Mouse (Mus musculus) CD4-positive, CD25-positive, alpha-beta regulatory T cell, adult 4 months (primary cell): Measurements from ENCODE around the gene Gpank1. TPM values are rescaled to one million over a fixed set of nuclear protein-coding genes. Genes with fewer than 3 reads are reported as not detected.

Experiments
- ATAC-seq: one replicate; pipeline ENCODE4 v1.8.0; 2017
- polyA plus RNA-seq, 2 experiments: library from polyadenylated mRNA; unstranded; fragments of 100-300 nt; shearing (Covaris generic); gene quantifications; one replicate each; pipeline ENCODE4 v1.2.1; 2017

Gpank1 gene
- polyA plus RNA-seq, 2 experiments from 2014 or later = 80.4 to 86.0 TPM

DNA sequence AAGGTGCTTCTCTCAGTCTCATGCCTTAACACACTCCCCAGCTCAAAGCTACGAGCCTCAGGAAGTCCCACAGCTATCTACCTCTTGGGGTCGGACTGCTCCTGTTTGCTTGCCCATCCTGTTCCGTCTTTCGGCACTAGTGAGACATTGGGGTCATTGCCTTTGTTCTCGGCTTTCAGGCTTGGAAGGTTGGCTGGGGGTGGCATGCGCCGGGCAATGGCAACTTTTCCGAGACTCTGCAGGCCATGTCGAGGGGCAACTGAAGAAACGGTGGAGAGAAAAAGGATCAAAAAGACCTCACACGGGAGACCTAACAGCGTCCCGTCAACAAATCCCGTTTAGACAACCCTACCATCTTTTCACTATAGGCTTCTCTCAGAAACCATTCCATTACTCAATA is 40.9 kb downstream of the Gpank1 start:
- ATAC-seq = no peak

DNA sequence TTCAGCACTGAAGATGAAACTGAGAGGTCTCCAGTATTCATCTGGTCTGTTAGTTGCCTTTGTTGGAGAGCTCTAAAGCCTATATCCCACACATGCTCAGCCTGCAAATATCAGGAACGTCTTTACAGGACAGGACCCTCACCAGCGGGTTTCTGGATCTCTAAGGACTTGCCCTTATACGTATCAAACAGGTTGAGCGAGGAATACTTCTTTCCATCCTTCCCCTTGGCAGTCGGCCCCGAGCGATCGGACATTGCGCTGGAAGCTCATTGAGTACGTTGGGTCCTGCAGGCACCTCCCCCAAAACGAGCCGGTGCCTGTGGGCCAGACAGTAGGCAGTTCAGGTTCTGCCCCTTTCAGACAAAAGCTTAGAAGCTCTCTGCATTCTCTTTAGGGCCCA is 41.5 kb downstream of the Gpank1 start:
- no peak for ATAC-seq

DNA sequence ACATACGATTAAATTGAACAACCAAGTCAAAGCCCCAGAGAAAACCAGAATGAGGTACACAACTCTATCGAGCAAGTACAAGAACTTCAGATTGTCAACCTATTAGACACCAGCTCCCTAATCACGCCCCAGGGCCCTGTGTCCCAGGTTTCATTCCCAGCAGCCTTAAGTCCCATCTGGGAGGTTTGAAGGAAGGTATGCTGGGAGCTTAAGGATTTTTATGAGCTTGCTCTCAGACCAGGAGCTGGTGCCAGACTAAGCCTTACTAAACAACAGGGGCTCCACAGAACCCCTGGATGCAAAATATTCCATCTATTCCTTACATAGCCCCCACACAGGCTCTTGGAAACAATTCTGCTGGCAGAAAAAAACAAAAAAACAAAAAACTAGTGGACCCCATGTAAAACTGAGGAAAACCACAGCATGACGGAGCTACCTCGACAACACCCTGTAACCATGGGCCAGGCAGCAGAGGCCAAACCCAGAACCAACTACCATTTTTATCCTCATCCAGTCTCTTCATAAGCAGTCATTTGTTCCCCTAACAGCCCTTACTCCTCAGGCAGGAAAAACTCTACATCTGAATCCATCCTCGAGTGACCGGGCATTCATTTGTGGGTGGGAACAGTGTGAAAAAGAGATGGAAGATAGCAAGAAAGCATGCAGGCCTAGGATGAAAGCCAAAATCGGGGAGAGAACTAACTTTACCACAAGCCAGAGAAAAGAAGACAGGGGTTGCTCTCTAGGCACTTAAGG is 42.2 kb downstream of the Gpank1 start:
- no peak for ATAC-seq

DNA sequence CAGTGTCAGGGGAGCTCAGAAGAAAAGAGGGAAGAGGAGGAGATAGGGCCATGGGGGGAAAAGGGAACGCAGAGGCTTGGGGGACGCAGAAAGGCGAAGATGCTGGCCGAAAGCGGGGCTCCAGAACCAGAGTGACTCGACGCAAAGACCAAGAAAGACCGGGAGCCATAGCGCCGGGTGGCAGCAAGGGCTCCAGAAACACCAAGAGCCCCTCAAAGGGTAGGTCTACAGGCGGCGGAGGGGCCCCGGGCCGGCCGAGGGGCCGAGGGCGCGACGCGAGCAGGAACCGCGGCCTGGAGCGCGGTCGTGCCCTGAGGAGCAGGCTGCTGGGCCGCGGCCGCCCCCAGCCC is 42.9 kb downstream of the Gpank1 start:
- ATAC-seq = no peak

DNA sequence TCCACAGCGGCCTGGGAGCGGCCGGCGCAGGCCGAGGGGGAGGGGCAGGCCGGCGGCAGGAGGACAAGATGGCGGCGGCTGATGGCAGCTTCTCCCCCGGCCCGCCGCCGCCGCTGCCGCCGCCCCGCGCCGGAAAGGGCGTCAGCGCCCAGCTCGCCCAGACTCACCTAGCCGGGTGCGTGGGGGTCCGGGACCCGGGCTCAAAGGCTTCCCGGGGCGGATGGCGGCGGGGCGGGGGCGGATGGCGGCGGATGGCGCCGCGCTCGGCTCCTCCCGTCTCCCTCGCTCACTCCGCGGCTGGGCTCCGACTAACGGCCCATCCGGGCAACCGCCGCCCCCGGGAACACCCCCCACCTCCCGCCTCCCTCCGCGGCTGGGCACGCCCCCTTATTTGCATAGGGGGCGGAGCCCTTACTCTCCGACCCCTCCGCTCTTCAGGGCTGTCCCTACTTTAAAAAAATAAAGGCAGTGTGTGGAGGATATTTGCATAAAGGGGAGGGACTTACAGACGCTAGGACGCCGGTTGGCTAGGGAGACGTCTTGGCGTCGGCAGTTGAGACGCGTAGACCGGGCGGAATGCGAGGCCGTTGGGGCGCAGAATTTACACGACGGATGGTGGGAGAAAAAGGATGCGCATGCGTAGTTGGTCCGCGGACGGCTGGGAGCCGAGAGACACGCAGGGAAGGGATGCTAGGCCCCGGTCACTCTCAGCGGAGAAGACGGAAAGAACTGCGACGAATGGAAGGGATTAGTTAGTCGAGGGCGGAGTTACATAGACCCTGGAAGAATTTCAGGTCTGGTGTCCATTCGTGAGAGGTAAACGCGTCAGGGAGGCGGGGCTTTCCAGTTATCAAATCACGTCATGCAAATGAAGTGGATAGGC is 43.6 kb downstream of the Gpank1 start, which contains the start of gene Prrc2a:
TSS of gene Prrc2a (minus strand) at position 330 of the 883 bp plus-strand sequence.
- ATAC-seq = peak; percentile 90

DNA sequence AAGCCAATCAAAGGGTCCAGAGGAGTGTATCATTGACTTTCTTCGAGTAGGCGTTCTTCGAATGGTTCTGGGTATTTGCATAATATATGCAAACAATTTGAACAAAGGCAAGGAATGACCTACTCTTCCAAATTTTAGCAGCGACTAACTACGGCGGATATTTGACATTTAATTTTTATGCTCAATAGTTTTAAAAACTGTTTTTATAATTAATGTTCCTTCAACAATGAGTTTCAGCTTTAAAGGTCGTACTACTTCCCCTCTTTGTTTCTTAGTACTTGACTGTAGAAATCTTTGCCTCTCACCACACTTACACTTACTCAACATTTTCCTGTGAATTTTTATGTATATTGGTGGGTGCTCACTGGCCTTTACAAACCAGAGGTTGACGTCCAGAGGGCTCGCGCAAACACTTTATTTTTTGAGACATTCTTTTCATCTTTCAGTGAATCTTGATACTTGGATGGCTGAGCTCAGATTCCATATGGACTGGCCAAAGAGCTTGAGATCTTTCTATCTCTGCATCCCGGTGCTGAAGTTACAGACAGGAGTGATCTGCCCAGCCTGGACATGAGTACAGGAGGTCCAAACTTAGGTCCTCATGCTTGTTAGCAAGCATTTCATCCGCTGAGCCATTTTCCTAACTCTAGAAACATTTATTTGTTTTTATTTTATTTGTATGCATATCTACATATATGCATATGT is 44.3 kb downstream of the Gpank1 start:
- peak; percentile 1 for ATAC-seq

DNA sequence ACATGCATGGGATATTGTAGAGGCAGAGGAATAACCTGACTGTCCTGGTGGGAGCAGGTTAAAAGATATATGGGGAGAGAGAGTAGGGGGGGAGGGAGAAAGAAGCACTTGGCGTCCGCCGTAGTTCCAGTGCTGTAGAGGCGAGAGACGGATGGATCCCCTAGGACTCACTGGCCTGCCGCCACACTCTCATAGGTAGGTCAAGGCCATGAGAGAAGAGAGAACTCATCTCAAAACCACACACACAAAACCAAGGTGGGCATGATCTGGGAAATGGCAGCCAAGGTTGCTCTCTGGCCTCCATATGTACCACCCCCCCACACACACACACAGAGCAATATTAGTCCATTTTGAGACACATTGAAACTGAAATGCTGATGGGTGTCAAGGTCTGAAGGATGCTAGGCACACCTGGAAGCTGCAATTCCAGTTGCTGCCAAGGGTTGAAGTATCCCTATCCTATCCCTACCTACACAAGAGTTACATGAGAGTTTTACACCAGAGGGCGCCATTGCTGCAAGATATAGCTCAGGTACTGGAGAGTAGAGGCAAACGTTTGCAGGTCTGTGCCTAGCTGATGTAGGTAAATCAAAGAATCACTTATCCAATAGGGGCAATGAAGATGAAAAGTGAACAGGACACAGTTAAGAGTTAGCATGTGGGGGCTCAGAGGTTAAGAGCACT is 45.2 kb downstream of the Gpank1 start:
- ATAC-seq = no peak

DNA sequence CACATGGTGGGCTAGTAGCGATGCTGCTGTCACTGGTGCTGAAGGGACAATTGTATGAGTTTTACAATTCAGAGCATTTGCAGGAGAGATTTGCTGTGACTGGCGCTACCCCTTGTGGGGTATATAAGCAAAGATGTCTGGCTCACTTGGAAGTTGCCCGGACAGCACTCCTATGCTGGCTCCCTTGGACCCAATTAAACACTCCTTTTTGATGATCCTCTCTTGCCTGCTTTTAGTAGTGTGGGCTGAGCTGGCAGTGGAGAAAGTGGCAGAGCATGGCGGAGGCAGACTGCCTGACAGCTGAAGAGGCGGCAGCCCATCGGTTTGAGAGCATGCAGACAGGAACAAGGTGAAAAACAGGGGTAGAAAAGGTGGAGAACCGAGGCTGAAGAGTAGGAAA is 46.5 kb downstream of the Gpank1 start:
- no peak for ATAC-seq

DNA sequence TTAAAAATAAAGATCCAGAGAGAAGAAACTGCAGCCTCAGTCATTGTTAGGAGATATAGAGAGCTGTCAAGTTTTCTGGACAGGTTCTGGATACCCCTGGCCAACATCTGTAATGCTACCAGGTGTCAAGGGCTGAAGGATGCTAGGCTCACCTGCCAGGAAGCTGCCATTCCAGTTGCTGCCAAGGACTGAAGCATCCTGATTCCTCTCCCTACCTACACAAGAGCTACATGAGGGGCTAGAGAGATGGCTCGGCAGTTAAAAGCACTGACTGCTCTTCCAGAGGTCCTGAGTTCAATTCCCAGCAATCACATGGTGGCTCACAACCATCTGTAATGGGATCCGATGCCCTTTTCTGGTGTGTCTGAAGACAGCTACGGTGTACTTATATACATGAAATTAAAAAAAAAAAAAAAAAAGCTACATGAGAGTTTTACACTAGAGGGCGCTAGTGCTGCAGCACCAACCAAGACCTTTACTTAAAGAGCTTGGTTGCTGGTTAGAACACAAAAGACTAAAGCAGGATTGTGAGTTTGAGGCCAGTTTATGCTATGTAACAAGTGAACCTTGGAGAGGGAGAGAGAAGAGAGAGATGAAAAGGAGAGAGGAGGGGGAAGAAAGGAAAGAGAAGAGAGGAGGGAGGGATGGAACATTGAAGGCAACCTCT is 47.4 kb downstream of the Gpank1 start:
- no peak for ATAC-seq

DNA sequence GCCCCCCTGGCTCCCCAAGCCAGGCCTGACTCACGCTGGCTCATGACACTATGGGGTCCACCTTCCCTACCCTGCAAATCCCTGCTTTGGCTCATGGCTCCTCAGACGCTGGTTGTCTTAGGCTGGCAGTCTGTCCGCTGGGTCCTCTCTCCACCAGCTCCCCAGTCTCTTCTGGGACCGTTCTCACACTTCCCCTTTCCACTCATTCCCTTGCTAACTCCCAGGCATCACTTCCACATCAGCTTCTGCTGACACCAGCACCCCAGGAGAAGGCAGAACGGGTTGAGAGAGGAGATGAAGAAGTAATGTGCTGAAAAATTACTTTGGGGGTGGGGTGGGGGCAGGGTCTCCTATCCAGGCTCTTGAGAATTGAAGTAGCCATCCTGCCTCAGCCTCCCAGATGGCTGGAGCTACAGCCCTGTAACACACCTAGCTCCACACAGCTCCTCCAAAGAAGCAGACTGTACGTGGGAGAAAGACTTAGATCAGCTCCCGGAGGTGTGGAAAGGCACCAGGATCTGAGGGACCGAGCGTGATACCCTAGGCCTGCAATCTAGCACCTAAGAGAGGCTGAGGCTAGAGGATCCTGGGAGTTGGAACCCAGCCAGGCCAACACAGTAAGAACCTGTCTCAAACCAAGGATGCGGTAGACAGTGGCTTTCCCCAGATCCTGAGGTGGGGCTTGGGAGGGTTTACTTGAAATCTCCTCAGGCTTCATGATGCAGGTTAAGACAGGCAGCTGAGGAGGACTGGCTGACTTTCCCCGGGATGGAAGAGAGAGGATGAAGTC is 51.4 kb downstream of the Gpank1 start:
- ATAC-seq = peak; percentile 48

DNA sequence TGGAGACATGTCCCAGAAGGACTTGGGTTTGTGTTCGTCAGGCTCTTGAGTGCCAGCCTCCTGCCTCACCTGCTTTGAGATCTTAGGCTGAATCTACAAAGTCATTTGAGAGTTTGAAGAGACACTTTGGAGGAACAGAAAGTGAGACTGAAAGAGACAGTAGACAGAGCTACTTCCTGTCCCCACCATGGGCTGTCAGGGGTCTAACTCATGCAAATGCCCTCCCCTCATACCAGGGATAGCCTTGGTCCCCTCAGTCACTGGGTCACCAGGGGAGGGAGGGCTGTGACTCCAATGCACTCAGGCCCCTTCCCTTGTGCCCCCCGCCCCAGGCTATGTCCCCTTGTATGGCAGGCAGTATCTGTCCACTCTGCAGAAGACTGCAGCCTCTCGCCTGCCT is 52.1 kb downstream of the Gpank1 start:
- ATAC-seq = peak; percentile 75

Other genes starting within 250 kb of the Gpank1 start
- not detected for gene Zbtb12, start 242.0 kb upstream of the Gpank1 start, polyA plus RNA-seq
- gene Gm20547, start 239.4 kb upstream of the Gpank1 start, polyA plus RNA-seq = not detected
- gene C2, start 223.2 kb upstream of the Gpank1 start, polyA plus RNA-seq = 1 to 10 TPM; 1.1 to 2.5 TPM
- 10 to 100 TPM; 21.8 to 30.5 TPM for gene Ehmt2, start 223.0 kb upstream of the Gpank1 start, polyA plus RNA-seq
- gene Slc44a4, start 207.0 kb upstream of the Gpank1 start, polyA plus RNA-seq = not detected
- 10 to 100 TPM; 32.5 to 40.6 TPM for gene Neu1, start 190.2 kb upstream of the Gpank1 start, polyA plus RNA-seq
- 1 to 10 TPM in 1 of 2 experiments, under 1 TPM in 1; 0.84 to 3.7 TPM for gene Hspa1b, start 162.2 kb upstream of the Gpank1 start, polyA plus RNA-seq
- gene Gm20481, start 151.5 kb upstream of the Gpank1 start, polyA plus RNA-seq = 1 to 10 TPM in 1 of 2 experiments, not detected in 1; 3.1 TPM
- 1 to 10 TPM in 1 of 2 experiments, not detected in 1; 1.1 TPM for gene Hspa1a, start 149.3 kb upstream of the Gpank1 start, polyA plus RNA-seq
- gene Hspa1l, start 148.8 kb upstream of the Gpank1 start, polyA plus RNA-seq = 1 to 10 TPM in 1 of 2 experiments, under 1 TPM in 1; 0.17 to 1.3 TPM
- gene Lsm2, start 139.6 kb upstream of the Gpank1 start, polyA plus RNA-seq = 10 to 100 TPM; 51.4 to 54.8 TPM
- 10 to 100 TPM; 28.4 to 31.6 TPM for gene Vars, start 120.5 kb upstream of the Gpank1 start, polyA plus RNA-seq
- under 1 TPM; 0.12 to 0.14 TPM for gene Vwa7, start 104.9 kb upstream of the Gpank1 start, polyA plus RNA-seq
- 1 to 10 TPM; 2.7 to 2.8 TPM for gene Sapcd1, start 93.4 kb upstream of the Gpank1 start, polyA plus RNA-seq
- gene Msh5, start 74.7 kb upstream of the Gpank1 start, polyA plus RNA-seq = 1 to 10 TPM; 1.8 to 2.5 TPM
- gene Clic1, start 71.5 kb upstream of the Gpank1 start, polyA plus RNA-seq = 100 to 1,000 TPM; 490 to 619 TPM
- 1 to 10 TPM; 1.1 to 6.3 TPM for gene Ddah2, start 62.4 kb upstream of the Gpank1 start, polyA plus RNA-seq
- not detected for gene Ly6g6c, start 56.1 kb upstream of the Gpank1 start, polyA plus RNA-seq
- gene Mpig6b, start 55.3 kb upstream of the Gpank1 start, polyA plus RNA-seq = not detected
- gene Ly6g6e, start 44.6 kb upstream of the Gpank1 start, polyA plus RNA-seq = not detected
- not detected for gene Ly6g6d, start 43.4 kb upstream of the Gpank1 start, polyA plus RNA-seq
- gene Ly6g6f, start 35.8 kb upstream of the Gpank1 start, polyA plus RNA-seq = not detected
- gene Abhd16a, start 32.2 kb upstream of the Gpank1 start, polyA plus RNA-seq = 10 to 100 TPM; 23.5 to 27.2 TPM
- gene Ly6g5c, start 13.2 kb upstream of the Gpank1 start, polyA plus RNA-seq = not detected
- 1 to 10 TPM; 2.5 to 2.8 TPM for gene Ly6g5b, start 6.0 kb upstream of the Gpank1 start, polyA plus RNA-seq
- 100 to 1,000 TPM; 243 to 284 TPM for gene Csnk2b, start 598 bp downstream of the Gpank1 start, polyA plus RNA-seq
- 10 to 100 TPM; 24.2 to 33.4 TPM for gene D17H6S53E, start 4.9 kb downstream of the Gpank1 start, polyA plus RNA-seq
- under 1 TPM in 1 of 2 experiments, not detected in 1; 0.32 TPM for gene Apom, start 10.6 kb downstream of the Gpank1 start, polyA plus RNA-seq
- 10 to 100 TPM; 16.9 to 31.5 TPM for gene Bag6, start 13.7 kb downstream of the Gpank1 start, polyA plus RNA-seq
- gene Prrc2a, start 43.4 kb downstream of the Gpank1 start, polyA plus RNA-seq = 10 to 100 TPM; 43.0 to 75.1 TPM
- 1 to 10 TPM; 1.8 to 3.7 TPM for gene Aif1, start 54.6 kb downstream of the Gpank1 start, polyA plus RNA-seq
- 10 to 100 TPM in 1 of 2 experiments, 1 to 10 TPM in 1; 7.3 to 10.0 TPM for gene Lst1, start 67.0 kb downstream of the Gpank1 start, polyA plus RNA-seq
- gene Ltb, start 73.0 kb downstream of the Gpank1 start, polyA plus RNA-seq = 100 to 1,000 TPM; 154 to 344 TPM
- gene Tnf, start 80.6 kb downstream of the Gpank1 start, polyA plus RNA-seq = 10 to 100 TPM; 15.3 to 23.5 TPM
- 10 to 100 TPM; 82.7 to 99.0 TPM for gene Lta, start 83.9 kb downstream of the Gpank1 start, polyA plus RNA-seq
- gene Gm16181, start 99.4 kb downstream of the Gpank1 start, polyA plus RNA-seq = 1 to 10 TPM in 1 of 2 experiments, under 1 TPM in 1; 0.79 to 1.4 TPM
- gene Atp6v1g2, start 112.2 kb downstream of the Gpank1 start, polyA plus RNA-seq = 1 to 10 TPM; 6.3 to 8.2 TPM
- gene Nfkbil1, start 114.3 kb downstream of the Gpank1 start, polyA plus RNA-seq = 1 to 10 TPM; 2.0 to 2.2 TPM
- 100 to 1,000 TPM; 255 to 357 TPM for gene Ddx39b, start 120.3 kb downstream of the Gpank1 start, polyA plus RNA-seq
- 1,000 to 10,000 TPM; 4,417 to 6,162 TPM for gene H2-D1, start 141.3 kb downstream of the Gpank1 start, polyA plus RNA-seq
- under 1 TPM in 1 of 2 experiments, not detected in 1; 0.13 TPM for gene H2-Q1, start 198.9 kb downstream of the Gpank1 start, polyA plus RNA-seq
- gene H2-Q2, start 220.8 kb downstream of the Gpank1 start, polyA plus RNA-seq = 10 to 100 TPM in 1 of 2 experiments, 1 to 10 TPM in 1; 9.8 to 10.8 TPM